Mouse (Mus musculus) cortical plate, adult 2 months (tissue): Measurements from ENCODE around the gene Cdk2ap1.
"Not testable (repeated sequence)": the region's sequence is repeated elsewhere in the genome, so short reads cannot be mapped to it uniquely, and the experiment has no call there.

ENCODE experiments used
- CTCF ChIP-seq: fragments of 200-500 bp; IDR thresholded peaks from 2 replicates; pipeline ENCODE4 v1.5.1; 2011; ENCODE audit warnings: mild to moderate bottlenecking, control low read depth, low read length; ENCODE audit not compliant: insufficient read depth; ENCODE audit errors: extremely low read depth
- POLR2A ChIP-seq: fragments of 200-500 bp; IDR thresholded peaks from 2 replicates; pipeline ENCODE4 v1.6.1; 2011; ENCODE audit warnings: mild to moderate bottlenecking, low read length, control low read depth; ENCODE audit not compliant: insufficient read depth; ENCODE audit errors: extremely low read depth

- not testable (repeated sequence) for TF ChIP-seq POLR2A, CTCF
These were observed 60.0 kb downstream of the Cdk2ap1 start for GRCm38 (mm10) chr5:124302853-124303252.
